ENCODE assay signal across 7 mouse cellular contexts in the genomic region with DNA sequence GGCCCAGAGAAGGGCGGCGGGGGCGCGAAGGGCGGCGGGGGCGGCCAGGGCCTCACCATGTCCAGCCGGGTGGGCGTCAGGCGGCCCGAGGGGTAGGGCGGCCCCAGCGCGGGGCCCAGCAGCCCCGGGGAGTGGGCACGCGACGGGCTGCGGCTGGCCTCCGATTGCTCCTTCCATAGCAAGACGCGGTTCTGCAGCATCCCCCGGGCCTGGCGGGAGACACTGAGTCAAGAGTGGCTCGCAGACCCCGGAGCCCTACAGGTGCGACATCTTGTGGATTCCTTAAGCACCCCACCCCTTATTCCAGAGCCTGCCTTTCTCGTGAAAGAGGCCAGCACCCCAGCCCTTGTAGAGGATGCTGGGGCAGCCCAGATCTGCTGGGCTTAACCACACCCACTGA. TPM values are rescaled to one million over a fixed set of nuclear protein-coding genes. Genes with fewer than 3 reads are reported as not detected.
DNase-seq lines count a peak whose midpoint lies in the region; ATAC-seq and TF ChIP-seq lines count a peak whose summit lies in the region.

No protein-coding gene starts in this region.

- DNase-seq in retina, embryonic 14.5 days (ENCODE audit: low spot score): peak; percentile 24
- no peak for DNase-seq in retina, postnatal 1 day
- DNase-seq in limb, embryonic 14.5 days (ENCODE audit: low spot score): no peak
- DNase-seq in frontal cortex, postnatal 14 days (ENCODE audit: low spot score in 2 of 2): no peak
- no peak for DNase-seq in spleen, postnatal 4 days (ENCODE audit: low spot score in 2 of 2)

- no peak for TF ChIP-seq POLR2A in limb, embryonic 14.5 days (IDR thresholded peaks at IDR 0.05; ENCODE audit: borderline replicate concordance, extremely low read depth, insufficient read depth, insufficient read length)

- no peak overlapping the region for H3K27ac ChIP-seq in forebrain, embryonic 13.5 days
- no peak overlapping the region for H3K27ac ChIP-seq in limb, embryonic 14.5 days (replicated peaks; ENCODE audit: low read depth, low read length)
- no peak overlapping the region for H3K27ac ChIP-seq in stomach, embryonic 16.5 days (ENCODE audit: low read length)

- peak overlapping the region; percentile 70 for H3K9ac ChIP-seq in forebrain, embryonic 13.5 days
- H3K9ac ChIP-seq in limb, embryonic 14.5 days (ENCODE audit: low read depth, low read length, severe bottlenecking): peak overlapping the region; percentile 55
- peak overlapping the region; percentile 77 for H3K9ac ChIP-seq in stomach, embryonic 16.5 days (ENCODE audit: low read length)

- H3K9me3 ChIP-seq in forebrain, embryonic 13.5 days (replicated peaks): no peaks in the 10 kb centered on the region
- no peaks in the 10 kb centered on the region for H3K9me3 ChIP-seq in limb, embryonic 14.5 days (ENCODE audit: control insufficient read depth, low read length)
- H3K9me3 ChIP-seq in stomach, embryonic 16.5 days (replicated peaks; ENCODE audit: control insufficient read depth, low read length): no peaks in the 10 kb centered on the region

- H3K4me1 ChIP-seq in forebrain, embryonic 13.5 days: peaks cover 15% of the 10 kb centered on the region
- H3K4me1 ChIP-seq in limb, embryonic 14.5 days (ENCODE audit: control insufficient read depth, insufficient read depth, low read length): no peaks in the 10 kb centered on the region
- peaks cover 7% of the 10 kb centered on the region; the same call in 1 of the 2 replicates for H3K4me1 ChIP-seq in stomach, embryonic 16.5 days (ENCODE audit: control insufficient read depth, insufficient read depth, low read length)

- ATAC-seq in forebrain, embryonic 13.5 days: peak; percentile 58
- ATAC-seq in limb, embryonic 14.5 days (ENCODE audit: low FRiP score, low read depth): peak; percentile 54
- peak; percentile 32; the same call in 1 of the 2 replicates for ATAC-seq in stomach, embryonic 16.5 days (ENCODE audit: insufficient read depth, low FRiP score)

- H3K36me3 ChIP-seq in forebrain, embryonic 13.5 days (ENCODE audit: poor library complexity, severe bottlenecking): no peaks in the 10 kb centered on the region
- no peaks in the 10 kb centered on the region for H3K36me3 ChIP-seq in limb, embryonic 14.5 days (ENCODE audit: control insufficient read depth, insufficient read depth, low read length)
- no peaks in the 10 kb centered on the region for H3K36me3 ChIP-seq in stomach, embryonic 16.5 days (ENCODE audit: control insufficient read depth, insufficient read depth, low read length)

- peaks cover 69% of the 10 kb centered on the region for H3K27me3 ChIP-seq in forebrain, embryonic 13.5 days
- peaks cover 15% of the 10 kb centered on the region; the same call in 1 of the 2 replicates for H3K27me3 ChIP-seq in limb, embryonic 14.5 days (ENCODE audit: control insufficient read depth, insufficient read depth, low read length)
- peaks cover 23% of the 10 kb centered on the region; the same call in 1 of the 2 replicates for H3K27me3 ChIP-seq in stomach, embryonic 16.5 days (ENCODE audit: control insufficient read depth, insufficient read depth, low read length)

- H3K4me2 ChIP-seq in forebrain, embryonic 13.5 days: peak overlapping the region; percentile 92
- peak overlapping the region; percentile 97 for H3K4me2 ChIP-seq in limb, embryonic 14.5 days (replicated peaks; ENCODE audit: low read depth, low read length, severe bottlenecking)
- peak overlapping the region; percentile 99 for H3K4me2 ChIP-seq in stomach, embryonic 16.5 days (ENCODE audit: low read depth, low read length)

- under 1% methylated on average over 20 of the region's 28 CpGs for WGBS in forebrain, embryonic 13.5 days
- 0% methylated on average over 20 of the region's 28 CpGs for WGBS in limb, embryonic 14.5 days
- WGBS in stomach, embryonic 16.5 days: under 1% methylated on average over 24 of the region's 28 CpGs

- peak overlapping the region; percentile 57 for H3K4me3 ChIP-seq in forebrain, embryonic 13.5 days
- H3K4me3 ChIP-seq in limb, embryonic 14.5 days (replicated peaks; ENCODE audit: low read length): peak overlapping the region; percentile 58
- peak overlapping the region; percentile 63 for H3K4me3 ChIP-seq in stomach, embryonic 16.5 days (replicated peaks; ENCODE audit: low read length)

RNA-seq across cellular contexts. Expression of a gene that starts 7.2 kb away (rescaled TPM):
- polyA plus RNA-seq in forebrain, embryonic 13.5 days (2015; fragmentation: Nextera tagmentation; extraction: Ambion mirVana): 0.09 and 0.39 TPM in 2 replicates
- polyA plus RNA-seq in limb, embryonic 14.5 days (2012; rRNA removed): 0.16 and 0.35 TPM in 2 replicates
- polyA plus RNA-seq in limb, embryonic 14.5 days (2014; fragmentation: Nextera tagmentation; extraction: Ambion mirVana): 0.51 and 0.66 TPM in 2 replicates
- polyA plus RNA-seq in stomach, embryonic 16.5 days (2015; fragmentation: Nextera tagmentation; extraction: Ambion mirVana): 0.15 TPM in 1 of 2 replicates, not detected in the other

RNA-seq across cellular contexts. Expression of a gene that starts 23.6 kb away (rescaled TPM):
- polyA plus RNA-seq in forebrain, embryonic 13.5 days (2015; fragmentation: Nextera tagmentation; extraction: Ambion mirVana): 0.63 and 2.1 TPM in 2 replicates
- 11.7 TPM in 2 replicates for polyA plus RNA-seq in limb, embryonic 14.5 days (2012; rRNA removed)
- 8.5 and 10.9 TPM in 2 replicates for polyA plus RNA-seq in limb, embryonic 14.5 days (2014; fragmentation: Nextera tagmentation; extraction: Ambion mirVana)
- 7.1 and 7.3 TPM in 2 replicates for polyA plus RNA-seq in stomach, embryonic 16.5 days (2015; fragmentation: Nextera tagmentation; extraction: Ambion mirVana)

RNA-seq across cellular contexts. Expression of a gene that starts 32.6 kb away (rescaled TPM):
- 0.96 and 1.3 TPM in 2 replicates for polyA plus RNA-seq in forebrain, embryonic 13.5 days (2015; fragmentation: Nextera tagmentation; extraction: Ambion mirVana)
- polyA plus RNA-seq in limb, embryonic 14.5 days (2012; rRNA removed): 1.5 and 2.6 TPM in 2 replicates
- 0.89 and 1.2 TPM in 2 replicates for polyA plus RNA-seq in limb, embryonic 14.5 days (2014; fragmentation: Nextera tagmentation; extraction: Ambion mirVana)
- 0.23 and 0.55 TPM in 2 replicates for polyA plus RNA-seq in stomach, embryonic 16.5 days (2015; fragmentation: Nextera tagmentation; extraction: Ambion mirVana)

RNA-seq across cellular contexts. Expression of a gene that starts 32.8 kb away (rescaled TPM):
- polyA plus RNA-seq in forebrain, embryonic 13.5 days (2015; fragmentation: Nextera tagmentation; extraction: Ambion mirVana): 68.1 and 74.3 TPM in 2 replicates
- polyA plus RNA-seq in limb, embryonic 14.5 days (2012; rRNA removed): 82.4 and 82.6 TPM in 2 replicates
- 23.3 and 25.7 TPM in 2 replicates for polyA plus RNA-seq in limb, embryonic 14.5 days (2014; fragmentation: Nextera tagmentation; extraction: Ambion mirVana)
- 55.0 and 58.7 TPM in 2 replicates for polyA plus RNA-seq in stomach, embryonic 16.5 days (2015; fragmentation: Nextera tagmentation; extraction: Ambion mirVana)
